Mouse (Mus musculus) ZHBTc4 (cell line): ENCODE data around the gene Krt18.
"Not testable (repeated sequence)": the region's sequence is repeated elsewhere in the genome, so short reads cannot be mapped to it uniquely, and the experiment has no call there.

Experiments
- DNase-seq: peaks from one replicate; pipeline ENCODE4 v3.0.0-alpha.2; 2011; ENCODE audit warnings: low read depth, low spot score

Gene Krt18

DNA sequence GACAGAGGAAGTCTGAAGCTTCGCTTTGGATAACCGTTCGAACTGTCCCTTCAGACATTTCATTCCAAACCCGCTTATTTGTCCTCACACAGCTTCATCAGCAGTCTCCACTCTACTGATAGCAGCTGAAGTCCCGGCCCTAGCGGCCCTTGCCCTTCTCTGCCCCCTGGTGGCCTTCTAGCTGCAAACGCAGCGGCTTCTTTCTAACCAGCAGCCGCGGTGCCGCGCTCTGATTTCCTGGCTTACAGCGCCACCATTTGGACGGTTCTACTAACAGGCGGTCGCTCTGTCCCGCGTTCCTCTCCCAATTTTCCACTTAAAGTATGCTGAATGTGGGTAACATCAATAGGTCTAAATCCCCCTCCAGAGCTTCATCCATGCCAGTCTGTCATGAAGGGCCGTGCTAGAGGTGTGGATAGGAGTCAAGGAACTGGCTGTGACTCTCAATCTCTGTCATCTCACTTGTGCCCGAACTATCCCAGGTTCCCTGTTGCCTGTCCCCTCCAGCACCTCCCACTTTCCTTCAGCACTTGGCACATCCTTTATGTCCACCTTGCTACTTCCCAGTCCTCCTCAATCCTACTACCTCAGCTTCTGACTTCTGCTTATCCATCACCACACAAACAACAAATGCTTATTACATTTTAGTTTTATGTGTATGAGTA lies 37.8 kb downstream of the Krt18 start:
- DNase-seq = peak; percentile 95

DNA sequence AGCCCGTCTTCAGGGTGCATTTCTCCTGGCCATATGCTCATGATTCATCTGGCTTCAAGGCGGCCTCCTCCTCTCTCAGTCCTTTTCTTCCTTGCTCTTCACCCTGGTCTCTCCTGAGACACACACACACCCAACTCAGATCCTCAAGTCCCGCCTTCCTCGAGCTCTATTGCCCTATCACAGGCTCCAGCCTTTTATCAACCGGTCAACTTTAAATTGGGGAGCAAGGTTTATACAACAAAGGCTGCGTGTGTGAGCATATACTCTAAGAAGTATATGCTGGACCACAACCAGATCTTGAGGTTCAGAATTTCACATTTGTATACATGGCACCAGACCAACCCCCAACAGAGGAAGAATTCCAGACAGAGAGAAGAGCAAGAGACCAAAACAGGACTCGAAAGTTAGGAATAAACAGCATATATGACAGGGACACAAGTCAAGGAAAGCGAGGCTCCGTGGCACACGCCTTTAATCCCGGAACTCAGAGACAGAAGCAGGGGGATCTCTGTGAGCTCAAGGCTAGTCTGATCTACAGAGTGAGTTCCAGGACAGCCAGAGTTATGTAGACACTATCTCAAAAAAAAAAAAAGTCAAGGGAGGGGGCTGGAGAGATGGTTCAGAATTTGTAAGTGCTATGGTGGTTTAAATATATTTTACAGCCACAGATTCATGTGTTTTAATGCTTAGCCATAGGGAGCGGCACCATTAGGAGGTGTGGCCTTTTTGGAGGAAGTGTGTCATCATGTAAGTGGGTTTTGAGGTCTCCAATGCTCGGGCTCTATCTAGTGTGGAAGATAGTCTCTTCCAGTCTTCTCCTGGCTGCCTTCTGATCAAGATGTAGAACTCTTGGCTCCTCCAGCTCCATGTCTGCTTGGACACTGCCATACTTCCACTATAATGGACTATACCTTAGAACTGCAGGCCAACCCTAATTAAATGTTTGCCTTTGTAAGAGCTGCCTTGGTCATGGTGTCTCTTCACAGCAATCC lies 42.8 kb downstream of the Krt18 start:
- no peak for DNase-seq

DNA sequence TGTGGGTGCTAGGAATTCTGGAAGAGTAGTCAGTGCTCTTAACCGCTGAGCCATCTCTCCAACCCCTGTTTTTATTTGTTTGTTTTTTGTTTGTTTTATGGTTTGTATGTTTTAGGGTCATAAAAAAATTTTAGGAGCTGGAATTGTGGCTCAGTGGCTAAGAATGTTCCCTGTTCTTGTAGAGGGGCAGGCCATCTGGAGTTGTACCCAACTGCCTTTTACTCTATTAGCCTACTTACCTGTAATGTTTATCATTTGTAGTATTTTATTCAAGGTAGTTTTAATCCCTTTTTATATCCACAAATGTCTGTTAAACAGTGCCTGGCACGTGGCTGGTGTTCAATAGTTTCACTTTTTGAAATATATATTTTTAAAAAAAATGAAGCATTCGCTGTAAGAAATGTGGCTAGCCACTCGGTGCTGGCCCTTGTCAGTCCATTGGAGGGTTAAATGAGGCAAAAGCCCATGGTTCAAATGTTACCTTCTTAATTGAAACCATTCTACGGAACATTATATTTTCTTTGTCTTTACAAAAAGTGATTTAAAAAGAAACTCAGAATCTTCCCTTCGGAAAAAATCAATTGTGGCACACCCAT lies 45.1 kb downstream of the Krt18 start:
- DNase-seq = no peak

DNA sequence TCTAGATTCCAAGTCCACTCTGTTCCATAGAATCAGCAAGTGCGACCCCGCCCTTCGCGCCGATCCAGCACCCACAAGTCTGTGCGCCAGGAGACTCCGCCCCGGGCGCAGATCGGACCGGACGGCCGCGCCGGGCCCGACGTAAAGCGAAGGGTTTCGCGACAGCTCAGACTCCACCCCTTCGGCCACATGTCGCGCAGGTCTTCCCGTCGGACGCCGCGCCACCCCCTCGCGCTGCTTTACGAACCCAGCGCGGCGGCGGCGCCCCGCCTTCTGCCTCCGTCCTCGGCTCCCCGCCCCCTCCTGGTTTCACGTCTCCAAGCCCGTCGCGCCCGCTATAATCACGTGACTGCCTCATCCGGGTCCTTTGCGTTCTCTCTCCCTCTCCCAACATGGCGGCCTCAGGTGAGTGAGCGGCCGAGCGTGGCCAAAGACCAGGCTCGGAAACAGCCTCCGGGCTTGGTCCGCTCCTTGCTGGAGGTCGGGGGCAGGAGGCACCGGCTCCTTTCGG lies 45.6 kb downstream of the Krt18 start, which contains the start of gene Eif4b:
Gene Eif4b (plus strand): TSS at position 215 of the 511 bp plus-strand sequence.
- DNase-seq = peak; percentile 100

DNA sequence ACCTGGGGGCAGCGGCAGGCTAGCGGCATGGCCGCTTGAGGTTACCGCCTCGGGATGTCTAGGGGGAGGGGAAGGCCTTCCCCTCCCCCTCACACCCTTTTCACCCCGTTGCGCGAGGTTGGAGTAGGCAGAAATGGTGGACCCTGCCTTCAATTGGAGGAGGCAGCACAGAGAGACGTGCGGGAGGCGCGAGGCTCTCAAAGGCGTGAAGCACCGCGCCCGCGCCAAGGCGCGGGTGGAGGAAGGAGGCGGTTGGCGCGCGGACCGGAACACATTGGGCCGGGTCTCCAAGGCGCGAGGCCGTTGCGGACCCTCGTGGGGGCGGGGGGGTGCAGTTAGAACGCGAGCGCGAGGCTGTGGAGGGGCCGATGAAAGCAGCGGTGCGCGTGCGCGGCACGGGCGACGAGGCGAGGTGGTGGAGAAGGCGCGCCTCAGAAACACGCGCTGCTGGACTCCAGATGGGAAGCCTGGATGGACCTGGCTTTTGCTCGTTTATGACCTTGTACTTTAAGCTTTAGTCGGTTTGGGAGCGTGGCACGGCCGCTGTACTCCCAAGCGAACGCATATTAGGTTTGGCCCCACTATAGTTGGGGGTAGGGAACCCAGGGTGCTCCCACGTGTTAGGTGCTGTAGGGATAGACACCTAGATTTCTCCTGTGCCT lies 46.2 kb downstream of the Krt18 start:
- DNase-seq = peak; percentile 86

DNA sequence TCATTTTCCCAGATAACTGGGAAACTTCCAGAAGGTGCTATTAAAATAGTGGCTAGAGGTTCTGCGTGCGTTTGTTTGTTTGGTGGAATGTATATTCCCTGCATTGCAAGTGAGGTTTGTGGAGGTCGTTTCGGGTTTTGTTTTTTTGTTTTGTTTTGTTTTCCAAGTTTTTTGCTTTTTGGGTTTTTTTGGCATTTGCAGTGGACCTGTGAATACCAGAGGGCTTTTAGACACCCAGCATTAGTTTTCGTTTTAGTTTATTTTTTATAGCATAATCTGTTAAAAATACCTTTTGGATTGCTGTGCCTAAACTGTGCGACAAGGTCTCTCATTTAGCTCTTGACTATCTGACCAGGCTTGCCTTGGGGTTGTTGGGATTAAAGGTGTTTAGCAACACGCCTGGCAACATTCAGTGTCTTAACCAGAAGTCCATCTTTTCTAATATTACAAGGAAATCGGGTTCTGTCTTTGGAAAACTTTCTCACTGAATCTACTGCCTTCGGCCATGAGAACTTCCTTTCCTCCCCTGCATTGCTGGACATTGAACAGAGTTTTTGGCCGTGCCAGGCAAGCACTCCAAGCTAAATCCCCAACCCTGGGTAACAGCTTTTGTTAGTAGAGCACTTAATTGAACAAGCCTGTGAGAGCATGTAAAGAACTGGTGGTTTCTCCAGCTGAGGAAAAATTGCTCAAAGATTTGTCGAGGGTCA lies 47.1 kb downstream of the Krt18 start:
- no peak for DNase-seq

DNA sequence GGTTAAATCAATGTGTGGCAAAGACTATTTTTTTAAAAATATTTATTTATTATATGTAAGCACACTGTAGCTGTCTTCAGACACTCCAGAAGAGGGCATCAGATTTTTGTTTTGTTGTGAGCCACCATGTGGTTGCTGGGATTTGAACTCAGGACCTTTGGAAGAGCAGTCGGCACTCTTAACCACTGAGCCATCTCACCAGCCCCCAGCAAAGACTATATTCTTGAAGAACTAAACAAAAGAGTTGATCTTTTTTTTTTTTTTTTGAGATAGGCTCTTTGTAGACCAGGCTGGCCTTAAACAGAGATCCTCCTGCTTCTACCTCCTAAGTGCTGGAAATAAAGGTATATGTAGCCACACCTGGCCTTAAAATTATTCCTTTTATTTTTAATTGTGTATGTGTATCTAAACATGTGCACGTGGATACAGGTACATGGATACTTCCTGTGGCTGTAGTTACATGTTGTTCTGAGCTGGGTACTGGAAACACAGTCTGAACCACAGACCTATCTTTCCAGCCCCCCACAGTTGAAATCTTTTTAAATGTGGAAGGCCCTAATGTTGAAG lies 49.2 kb downstream of the Krt18 start:
- no peak for DNase-seq

DNA sequence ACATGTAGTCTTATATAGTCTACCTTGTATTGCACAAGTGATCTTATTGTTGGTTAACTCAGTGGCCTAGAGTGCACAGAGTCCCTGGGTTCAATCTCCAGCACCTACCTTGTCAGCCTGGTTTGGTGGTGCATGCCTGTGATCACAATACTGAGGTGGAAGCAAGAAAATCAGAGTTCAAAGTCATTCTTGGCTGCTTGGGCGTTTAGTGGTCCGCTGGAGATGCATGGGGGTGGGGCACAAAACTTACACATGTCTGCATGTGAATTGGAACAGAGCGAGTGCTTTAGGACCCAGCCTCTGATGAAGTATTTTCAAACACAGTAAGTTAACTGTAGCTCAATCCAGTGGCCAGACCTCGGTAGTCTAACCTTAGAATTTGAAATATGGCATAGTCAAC lies 51.2 kb downstream of the Krt18 start:
- DNase-seq = peak; percentile 68

DNA sequence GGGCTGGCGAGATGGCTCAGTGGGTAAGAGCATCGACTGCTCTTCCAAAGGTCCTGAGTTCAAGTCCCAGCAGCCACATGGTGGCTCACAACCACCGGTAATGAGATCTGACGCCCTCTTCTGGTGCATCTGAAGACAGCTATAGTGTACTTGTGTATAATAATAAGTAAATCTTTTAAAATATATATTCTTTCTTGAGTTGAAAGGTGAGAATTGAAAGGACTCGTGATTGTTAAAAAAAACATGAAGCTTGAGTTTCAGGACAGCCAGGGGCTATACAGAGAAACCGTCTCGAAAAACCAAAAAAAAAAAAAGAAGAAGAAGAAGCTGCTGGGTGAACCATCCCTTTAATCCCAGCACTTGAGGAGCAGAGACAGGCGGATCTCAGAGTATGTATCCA lies 51.9 kb downstream of the Krt18 start:
- not testable (repeated sequence) for DNase-seq

DNA sequence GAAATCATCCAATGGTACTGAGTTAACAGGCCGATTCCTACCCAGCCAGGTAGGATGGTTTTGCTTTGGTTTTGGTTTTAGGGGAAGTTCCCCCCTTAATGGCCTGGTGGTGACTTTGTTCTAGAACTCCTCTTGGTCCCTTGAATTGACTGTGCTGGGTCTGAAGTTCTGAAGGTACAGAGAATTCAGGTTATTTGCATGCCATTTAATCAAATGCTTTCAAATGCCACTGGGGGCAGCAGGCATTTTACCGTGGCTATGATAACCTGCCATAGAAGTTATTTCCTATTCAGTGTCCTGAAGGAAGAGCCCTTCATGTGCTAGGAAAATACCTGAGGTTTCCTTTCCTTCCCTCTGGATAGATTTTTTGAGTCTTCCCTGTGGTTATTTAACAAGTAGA lies 52.4 kb downstream of the Krt18 start:
- DNase-seq = no peak
